Mouse (Mus musculus): ENCODE measurements around the gene Map3k5.

Gene Map3k5

DNA sequence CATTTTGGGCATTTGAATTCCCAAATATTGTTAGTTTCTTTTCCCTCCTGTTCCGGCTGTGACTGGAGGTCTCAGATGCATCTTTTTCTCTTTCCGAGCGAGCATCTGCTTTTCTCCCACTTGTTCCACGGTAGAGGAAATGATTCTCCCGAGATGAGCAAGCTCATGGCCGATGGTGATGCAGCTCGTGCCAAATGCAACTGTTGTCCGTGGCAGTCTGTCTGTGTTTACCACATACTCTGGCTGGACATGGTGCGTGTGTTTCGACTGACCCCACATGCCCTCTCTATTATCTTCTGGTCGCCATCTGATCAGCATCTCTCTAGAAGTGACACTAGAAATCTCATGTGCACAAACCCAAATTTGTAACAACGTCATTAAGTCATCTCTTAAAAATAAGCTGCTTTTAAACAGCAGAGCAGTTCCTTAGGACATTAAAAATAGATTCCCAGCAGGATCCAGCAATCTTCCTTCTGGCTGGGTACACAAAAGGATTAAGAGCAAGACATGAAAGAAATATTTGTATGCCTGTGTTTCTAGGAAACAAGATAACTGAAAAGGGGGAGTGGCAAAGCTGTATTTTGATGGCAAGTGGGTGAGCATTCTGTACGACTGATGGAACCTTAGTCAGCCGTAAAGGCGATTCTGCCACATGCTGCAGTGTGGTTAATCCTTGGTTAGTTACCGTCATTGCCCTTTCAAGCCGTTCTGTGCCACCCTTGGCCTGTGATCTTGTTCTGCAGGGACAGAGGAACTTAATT, 72.2 kb downstream of the Map3k5 start:
- DNase-seq (ENCODE audit: low spot score): no peak

GRCm38 (mm10) chr10:20009310-20009709, 75.0 kb downstream of the Map3k5 start:
- DNase-seq (ENCODE audit: low spot score): no peak

GRCm38 (mm10) chr10:20010018-20010417, 75.7 kb downstream of the Map3k5 start:
- no peak for DNase-seq (ENCODE audit: low spot score)

- DNase-seq (ENCODE audit: low spot score): no peak
Observed at GRCm38 (mm10) chr10:20018406-20018805, 84.1 kb downstream of the Map3k5 start.

DNA sequence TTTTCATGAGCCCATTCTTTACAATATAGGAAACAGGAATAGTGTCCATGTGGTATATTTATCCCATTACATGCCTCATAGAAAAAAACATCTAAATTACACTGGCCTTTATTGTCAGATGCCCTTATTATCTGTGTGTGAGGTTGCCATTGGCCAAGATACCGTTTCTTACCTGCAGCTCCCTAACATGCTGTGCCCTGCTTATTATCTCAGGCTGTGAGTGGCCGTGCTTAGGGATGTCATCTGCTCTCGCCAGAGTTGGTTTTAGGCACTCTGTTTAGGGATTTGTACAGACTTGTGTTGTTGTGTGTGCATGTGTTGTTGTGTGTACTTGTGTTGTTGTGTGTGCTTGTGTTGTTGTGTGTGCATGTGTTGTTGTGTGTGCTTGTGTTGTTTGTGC, 84.5 kb downstream of the Map3k5 start:
- no peak for DNase-seq (ENCODE audit: low spot score)

- DNase-seq (ENCODE audit: low spot score): no peak
Observed at GRCm38 (mm10) chr10:20021256-20021655, 87.0 kb downstream of the Map3k5 start.

DNA sequence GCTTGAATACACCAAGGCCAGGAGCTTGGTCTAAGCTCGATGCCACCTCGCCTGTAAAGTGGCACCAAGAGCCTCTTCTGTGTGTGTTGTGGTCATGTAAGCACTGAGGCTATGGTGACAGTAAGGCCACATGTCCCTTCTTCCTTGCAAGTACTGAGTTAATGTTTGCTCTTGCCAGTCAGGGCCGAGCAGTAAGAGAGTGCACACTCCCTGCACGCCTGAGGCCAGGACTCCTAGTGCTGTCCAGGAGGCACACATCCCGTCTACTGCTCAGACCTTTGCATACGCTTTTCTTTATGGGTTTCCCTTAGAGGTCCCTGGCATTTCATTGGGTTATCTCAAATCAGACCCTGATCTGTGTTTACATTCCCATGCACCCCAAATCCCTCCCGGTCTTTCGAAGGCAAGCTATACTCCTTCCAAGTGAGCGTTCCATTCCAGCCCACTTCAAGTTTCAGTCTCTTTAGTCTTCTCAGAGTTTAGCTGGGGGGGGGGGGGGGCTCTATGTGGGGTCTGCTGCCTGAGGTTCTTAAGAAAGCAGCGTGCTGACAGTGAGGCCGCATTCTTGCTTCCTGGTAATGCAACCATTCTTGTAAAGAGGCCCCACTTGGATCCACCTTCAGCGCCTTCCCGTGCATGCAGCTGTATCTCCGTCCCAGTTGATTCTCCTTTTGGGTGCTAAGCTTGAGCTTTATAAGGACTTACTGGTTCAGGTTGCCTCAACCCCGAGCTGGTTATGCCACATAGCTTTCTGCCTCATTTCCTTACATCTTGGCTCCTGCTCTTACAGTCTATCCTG, 87.6 kb downstream of the Map3k5 start:
- DNase-seq (ENCODE audit: low spot score): no peak

DNA sequence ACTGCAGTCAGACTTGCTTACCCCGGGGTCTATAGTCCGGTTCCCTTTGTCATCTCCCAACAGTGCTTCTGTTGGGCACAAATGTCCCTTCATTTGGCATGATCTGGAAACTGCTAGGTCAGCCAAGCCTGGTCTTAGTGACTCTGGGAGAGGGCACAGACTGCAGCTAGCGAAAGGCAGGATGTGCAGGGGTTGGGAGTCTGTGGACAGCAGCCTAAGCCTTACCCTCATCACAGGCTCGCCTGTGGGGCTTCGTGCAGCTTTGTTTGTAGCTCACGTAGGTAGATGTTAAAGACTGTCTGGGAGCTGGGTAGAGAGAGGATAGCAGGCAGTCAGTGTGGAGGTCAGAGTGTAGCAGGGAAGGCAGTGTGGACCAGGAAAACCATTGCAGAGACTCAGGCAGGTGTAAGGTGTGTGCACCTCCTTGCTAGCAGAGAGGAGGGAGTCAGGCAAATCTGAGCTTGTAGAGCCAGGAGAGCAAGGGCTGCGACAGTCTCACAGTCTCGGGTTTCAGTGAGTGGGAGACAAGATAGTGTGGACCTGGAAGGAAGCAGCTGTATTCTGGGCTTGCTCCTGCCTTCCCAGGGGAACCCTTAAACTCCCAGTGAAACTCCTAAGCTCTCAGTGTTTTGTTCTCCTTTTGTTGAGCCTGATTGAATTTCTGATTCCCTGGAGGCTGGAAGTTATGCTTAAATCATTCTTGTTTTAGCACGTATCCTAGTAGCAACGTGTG, 88.5 kb downstream of the Map3k5 start:
- no peak for DNase-seq (ENCODE audit: low spot score)

DNA sequence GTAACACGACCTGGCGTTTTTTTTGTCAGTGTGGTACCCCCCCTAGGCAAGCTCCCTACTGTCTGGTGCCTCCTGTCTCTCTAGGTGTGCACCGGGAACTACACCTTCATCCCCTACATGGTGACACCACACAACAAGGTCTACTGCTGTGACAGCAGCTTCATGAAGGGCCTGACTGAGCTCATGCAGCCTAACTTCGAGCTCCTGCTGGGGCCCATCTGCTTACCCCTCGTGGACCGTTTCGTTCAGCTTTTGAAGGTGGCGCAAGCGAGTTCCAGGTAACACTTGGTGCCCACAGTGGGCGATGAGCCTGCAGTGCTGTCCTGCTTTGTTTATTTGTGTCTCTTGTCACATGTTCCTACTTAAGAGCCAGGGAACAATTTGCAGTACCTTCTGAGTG, 89.3 kb downstream of the Map3k5 start:
- no peak for DNase-seq (ENCODE audit: low spot score)

GRCm38 (mm10) chr10:20024891-20025290, 90.6 kb downstream of the Map3k5 start:
- no peak for DNase-seq (ENCODE audit: low spot score)

- no peak for DNase-seq (ENCODE audit: low spot score)
Observed at GRCm38 (mm10) chr10:20025781-20026520, 91.7 kb downstream of the Map3k5 start.

DNA sequence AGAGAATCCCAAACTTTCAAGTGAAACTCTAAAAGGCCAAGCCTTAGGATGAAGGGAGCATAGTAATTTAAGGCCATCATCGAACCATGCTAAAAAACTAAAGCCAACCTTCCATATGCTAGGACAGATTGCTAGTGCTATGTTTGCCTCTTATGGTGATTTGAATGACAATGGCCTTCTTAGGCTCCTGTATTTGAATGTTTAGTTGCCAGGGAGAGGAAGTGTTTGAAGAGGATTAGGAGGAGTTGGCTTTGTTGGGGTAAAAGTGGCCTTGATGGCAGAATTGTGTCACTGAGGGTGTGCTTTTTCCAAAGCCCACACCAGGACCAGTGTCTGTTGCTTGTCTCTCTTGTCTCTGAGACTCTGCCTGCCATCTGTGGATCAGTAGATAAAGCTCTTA, 96.4 kb downstream of the Map3k5 start:
- DNase-seq (ENCODE audit: low spot score): no peak

- peak; percentile 48 for DNase-seq (ENCODE audit: low spot score)
Observed at GRCm38 (mm10) chr10:20031936-20032335, 97.7 kb downstream of the Map3k5 start.

DNA sequence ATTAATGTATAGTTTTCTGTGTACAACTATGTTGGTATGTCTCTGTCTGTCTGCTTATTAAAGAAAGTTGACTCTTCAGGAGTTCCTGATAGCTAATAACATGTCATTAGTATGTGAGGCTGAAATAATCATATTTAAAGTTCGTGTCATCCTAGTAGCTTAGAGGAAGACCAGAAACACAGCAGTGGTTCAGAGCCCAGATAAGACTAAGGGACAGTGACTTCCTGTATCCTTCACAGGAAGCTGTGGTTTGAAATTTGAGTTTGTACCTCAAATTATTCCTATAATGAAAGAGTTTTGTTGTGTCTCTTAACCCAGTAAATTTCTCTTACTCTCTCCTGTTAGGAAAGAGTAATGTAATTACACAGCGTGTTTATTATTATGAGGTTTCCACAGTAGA, 102.1 kb downstream of the Map3k5 start:
- no peak for DNase-seq (ENCODE audit: low spot score)

DNA sequence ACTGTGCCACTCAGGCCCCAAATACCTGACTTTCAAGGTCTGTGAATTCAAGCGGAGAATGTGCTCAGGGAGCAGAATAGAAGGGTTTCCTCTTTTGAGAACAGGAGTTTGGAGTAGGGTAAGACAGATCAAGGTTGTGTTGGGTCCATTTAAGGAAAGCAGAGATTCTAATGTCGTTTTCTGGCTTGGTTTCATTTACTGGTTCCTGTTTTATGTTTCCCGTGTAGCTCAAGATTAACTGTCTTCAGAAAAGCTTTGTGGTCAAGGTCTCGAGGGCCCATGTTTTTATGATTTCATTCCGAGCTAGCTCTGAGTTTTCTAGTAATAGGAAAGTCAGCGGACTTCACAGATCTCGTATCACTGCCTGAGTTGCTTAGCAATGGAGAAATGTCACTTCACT, 102.6 kb downstream of the Map3k5 start:
- no peak for DNase-seq (ENCODE audit: low spot score)

GRCm38 (mm10) chr10:20039531-20039930, 105.3 kb downstream of the Map3k5 start:
- DNase-seq (ENCODE audit: low spot score): no peak

DNA sequence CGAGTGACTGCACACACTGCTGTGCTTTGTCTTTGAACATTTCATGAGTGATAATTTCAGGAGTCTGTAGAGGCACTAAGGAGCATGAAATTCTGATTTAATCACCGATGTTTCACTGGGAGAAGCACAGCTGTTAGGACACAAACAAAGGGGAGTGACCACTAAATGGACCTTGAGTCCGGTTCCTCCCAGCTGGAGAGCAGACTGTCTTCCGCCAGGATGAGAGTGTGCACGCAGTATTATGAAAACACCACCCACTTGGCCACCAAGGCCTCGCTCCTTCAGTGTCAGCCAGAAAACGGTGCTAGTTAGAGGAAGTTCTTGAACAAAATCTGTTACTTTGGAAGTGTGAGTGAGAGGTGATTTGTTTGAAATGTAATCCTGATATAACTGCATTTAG, 105.8 kb downstream of the Map3k5 start:
- DNase-seq (ENCODE audit: low spot score): peak; percentile 27

DNA sequence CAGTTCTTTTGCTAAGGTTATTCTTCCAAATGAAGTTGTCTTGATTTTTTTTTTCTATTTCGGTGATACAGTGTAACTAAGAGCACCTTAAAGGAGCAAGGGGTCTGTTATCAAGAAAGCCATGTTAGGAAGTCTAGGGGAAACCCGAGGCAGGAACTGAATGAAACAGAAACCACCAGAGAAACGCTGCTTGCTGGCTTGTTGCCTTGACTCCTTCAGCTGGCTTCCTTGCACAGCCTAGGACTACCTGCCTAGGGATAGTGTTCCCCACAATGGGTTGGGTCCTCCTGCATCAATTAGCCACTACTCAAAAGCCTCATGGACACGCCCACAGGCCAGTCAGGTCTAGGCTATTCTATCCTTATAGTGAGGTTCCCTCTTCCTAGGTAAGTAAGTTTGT, 106.4 kb downstream of the Map3k5 start:
- no peak for DNase-seq (ENCODE audit: low spot score)

GRCm38 (mm10) chr10:20042081-20042480, 107.8 kb downstream of the Map3k5 start:
- no peak for DNase-seq (ENCODE audit: low spot score)

- DNase-seq (ENCODE audit: low spot score): no peak
Observed at GRCm38 (mm10) chr10:20044051-20044450, 109.8 kb downstream of the Map3k5 start.

DNA sequence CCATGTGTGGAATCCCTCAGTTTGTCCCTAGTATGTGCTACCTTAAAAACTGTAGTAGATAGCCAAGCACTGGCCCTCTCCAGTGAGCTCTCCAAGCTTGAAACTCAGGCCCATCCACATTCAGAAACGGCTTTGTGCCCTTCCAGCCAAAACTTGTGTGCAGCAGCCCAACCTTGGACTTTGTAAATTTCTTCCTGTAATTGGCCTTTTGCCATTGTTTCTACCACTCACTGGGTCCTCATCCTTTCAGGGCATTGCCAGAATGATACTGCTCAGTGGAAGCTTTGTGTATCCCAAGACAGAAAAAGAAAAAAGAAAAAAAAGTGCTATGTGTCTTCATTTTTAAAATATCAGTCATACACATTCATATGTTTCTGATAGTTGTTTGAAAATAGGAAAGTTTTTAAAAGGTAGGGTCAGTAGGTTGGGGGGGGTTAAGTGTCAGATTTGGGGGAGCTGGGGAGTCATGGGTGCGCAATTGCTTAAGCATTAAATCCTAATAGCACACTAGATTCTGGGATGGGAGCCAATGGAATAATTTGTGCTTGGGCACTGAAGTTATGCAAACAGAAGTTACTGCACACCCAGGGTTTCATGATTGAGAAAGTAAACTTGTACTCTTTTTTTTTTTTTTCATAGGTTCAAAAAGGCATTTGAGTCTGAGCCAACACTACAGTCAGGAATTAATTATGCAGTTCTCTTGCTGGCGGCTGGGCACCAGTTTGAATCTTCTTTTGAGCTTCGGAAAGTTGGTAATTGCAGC, 111.6 kb downstream of the Map3k5 start:
- DNase-seq (ENCODE audit: low spot score): no peak
